Mouse (Mus musculus): ENCODE measurements around the gene Trim37.

DNA sequence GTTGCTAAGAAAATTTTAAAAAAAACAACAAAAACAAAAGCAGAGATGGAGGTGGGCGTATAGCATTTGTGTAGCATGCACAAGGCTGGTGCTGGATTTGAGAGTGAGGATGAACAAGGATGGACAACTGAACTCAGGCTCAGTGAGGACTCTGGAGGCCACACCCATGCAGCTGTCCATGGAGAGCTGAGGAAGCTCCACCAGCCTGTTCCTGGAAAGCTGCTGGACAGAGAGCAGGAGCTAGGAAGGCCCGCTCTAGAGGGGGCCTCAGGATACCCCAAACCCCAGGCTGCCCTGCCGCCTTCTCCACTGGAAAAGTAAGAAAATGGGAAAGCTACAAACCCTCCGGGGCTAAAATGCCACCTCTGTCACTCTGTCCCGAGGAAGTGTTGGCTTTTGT, 130.4 kb downstream of the Trim37 start:
- TF ChIP-seq GATA1 (IDR thresholded peaks at IDR 0.05; ENCODE audit: borderline replicate concordance, low read length) (no peak), FLI1 (IDR thresholded peaks at IDR 0.05; ENCODE audit: low read length) (no peak)
